31 mouse cellular contexts compared by ENCODE assay signal in the genomic region with DNA sequence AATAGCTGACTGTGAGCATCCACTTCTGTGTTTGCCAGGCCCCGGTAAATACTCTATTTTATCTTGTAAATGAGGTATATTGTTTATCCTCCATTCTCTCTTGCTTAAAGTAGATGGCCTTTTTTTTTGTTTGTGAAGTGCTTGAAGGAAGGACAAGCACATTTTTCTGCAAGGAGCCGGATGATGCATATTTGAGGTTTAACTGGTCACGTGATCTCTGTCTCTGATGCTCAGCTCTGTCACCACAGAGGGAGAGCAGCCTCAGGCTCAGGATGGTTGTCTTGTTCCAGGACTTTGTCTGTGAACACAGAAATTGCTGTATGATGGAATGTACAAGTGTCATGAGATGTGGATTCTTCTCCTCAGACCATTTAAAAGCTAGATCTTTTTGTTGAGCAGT. TPM values are rescaled to one million over a fixed set of nuclear protein-coding genes. Genes with fewer than 3 reads are reported as not detected.
DNase-seq lines count a peak whose midpoint lies in the region; ATAC-seq and TF ChIP-seq lines count a peak whose summit lies in the region.
"Had no signal": no experiment of that assay in that cellular context is flagged by ENCODE, and none has a peak within 500 bp of the region (broad histone marks: within the 10 kb centered on the region; RNA-seq: fewer than 3 reads in every experiment).

No protein-coding gene starts in this region.

- no peak for TF ChIP-seq CTCF in Patski (IDR thresholded peaks at IDR 0.05)

- DNase-seq in heart, adult 11 months = peak; percentile 61
- no peak for DNase-seq in heart, adult 18-20 months
- DNase-seq in midbrain, embryonic 14.5 days = peak; percentile 24
- DNase-seq in Patski (ENCODE audit: low read depth, low spot score) = no peak
- no peak for DNase-seq in left cerebral cortex, adult 18-20 months (ENCODE audit: low spot score in 2 of 2)
- no peak for DNase-seq in gastrocnemius, adult 18-20 months (ENCODE audit: low spot score)
- DNase-seq: adrenal gland, postnatal 14 days; cerebellum, adult 11 months; cerebellum, adult 9-10 months; gastrocnemius, postnatal 14 days; heart, postnatal 10 days; kidney, adult 18-20 months; kidney, postnatal 4 days; liver; lung, embryonic 14.5 days; lung, postnatal 14 days; right cerebral cortex, postnatal 14 days; thymus, adult 18-20 months; thymus, postnatal 25 days had no signal

- no peak overlapping the region for H3K4me2 ChIP-seq in midbrain, embryonic 14.5 days (ENCODE audit: low read length)
- H3K4me2 ChIP-seq in midbrain, embryonic 16.5 days (ENCODE audit: low read length) = no peak overlapping the region
- H3K4me2 ChIP-seq: forebrain, embryonic 13.5 days; heart, embryonic 13.5 days; hindbrain, embryonic 14.5 days; kidney, embryonic 15.5 days; lung, embryonic 14.5 days had no signal

- no peak for ATAC-seq in midbrain, embryonic 14.5 days (ENCODE audit: low FRiP score, low TSS enrichment)
- no peak for ATAC-seq in midbrain, embryonic 16.5 days
- ATAC-seq in Patski = peak; percentile 20
- ATAC-seq: forebrain, embryonic 13.5 days had no signal

- H3K4me3 ChIP-seq in midbrain, embryonic 14.5 days (replicated peaks; ENCODE audit: low read depth, low read length) = no peak overlapping the region
- H3K4me3 ChIP-seq in midbrain, embryonic 16.5 days (ENCODE audit: low read depth, low read length) = no peak overlapping the region
- H3K4me3 ChIP-seq: forebrain, embryonic 13.5 days; heart, embryonic 13.5 days; kidney, embryonic 15.5 days had no signal

- POLR2A ChIA-PET in Patski (lab: Charles Lee) = no interaction called here

- no peaks in the 10 kb centered on the region for H3K9me3 ChIP-seq in midbrain, embryonic 14.5 days (ENCODE audit: control insufficient read depth, low read length)
- no peaks in the 10 kb centered on the region for H3K9me3 ChIP-seq in midbrain, embryonic 16.5 days (replicated peaks; ENCODE audit: control insufficient read depth, low read length, poor library complexity, severe bottlenecking)
- H3K9me3 ChIP-seq: forebrain, embryonic 13.5 days; heart, embryonic 13.5 days; kidney, embryonic 15.5 days had no signal

- CTCF ChIA-PET in Patski (lab: Charles Lee) = interaction anchor here (0.7 to 1.4 kb wide), 3 partner anchors 9 to 153 kb away, joined by 3 to 4 read pairs (median 3); no protein-coding TSS in a partner anchor

- no peaks in the 10 kb centered on the region for H3K27me3 ChIP-seq in midbrain, embryonic 14.5 days (ENCODE audit: control insufficient read depth, insufficient read depth, low read length)
- no peaks in the 10 kb centered on the region for H3K27me3 ChIP-seq in midbrain, embryonic 16.5 days (ENCODE audit: control insufficient read depth, insufficient read depth, low read depth, low read length)
- no peaks in the 10 kb centered on the region for H3K27me3 ChIP-seq in Patski
- H3K27me3 ChIP-seq: forebrain, embryonic 13.5 days; heart, embryonic 13.5 days; kidney, embryonic 15.5 days had no signal

- no peaks in the 10 kb centered on the region for H3K36me3 ChIP-seq in midbrain, embryonic 14.5 days (ENCODE audit: control insufficient read depth, insufficient read depth, low read length)
- H3K36me3 ChIP-seq in midbrain, embryonic 16.5 days (ENCODE audit: control insufficient read depth, insufficient read depth, low read length) = no peaks in the 10 kb centered on the region
- H3K36me3 ChIP-seq: heart, embryonic 13.5 days; kidney, embryonic 15.5 days had no signal

- 63% methylated on average over 3 of the region's 3 CpGs for WGBS in midbrain, embryonic 14.5 days
- 56% methylated on average over 3 of the region's 3 CpGs for WGBS in midbrain, embryonic 16.5 days

- in situ Hi-C loops in Patski (cut with MboI; ENCODE audit: low pct_unique_long_range_greater_than_20kb) = no loop called here

- no peak overlapping the region for H3K9ac ChIP-seq in midbrain, embryonic 14.5 days (replicated peaks; ENCODE audit: low read length)
- H3K9ac ChIP-seq in midbrain, embryonic 16.5 days (ENCODE audit: low read depth, low read length) = no peak overlapping the region
- H3K9ac ChIP-seq: forebrain, embryonic 13.5 days; heart, embryonic 13.5 days; hindbrain, embryonic 14.5 days; kidney, embryonic 15.5 days; liver, embryonic 14.5 days; lung, embryonic 14.5 days had no signal

- peaks cover 5% of the 10 kb centered on the region for H3K4me1 ChIP-seq in midbrain, embryonic 14.5 days (ENCODE audit: control insufficient read depth, insufficient read depth, low read length)
- H3K4me1 ChIP-seq in midbrain, embryonic 16.5 days (ENCODE audit: control insufficient read depth, insufficient read depth, low read length) = peaks cover 4% of the 10 kb centered on the region

- H3K27ac ChIP-seq in midbrain, embryonic 14.5 days (replicated peaks; ENCODE audit: low read depth, low read length) = no peak overlapping the region
- no peak overlapping the region for H3K27ac ChIP-seq in midbrain, embryonic 16.5 days (ENCODE audit: low read length)
- H3K27ac ChIP-seq: forebrain, embryonic 13.5 days; heart, embryonic 13.5 days; hindbrain, embryonic 14.5 days; kidney, embryonic 15.5 days; liver, embryonic 14.5 days had no signal

RNA-seq across cellular contexts. Expression of a gene that starts 28.4 kb away (rescaled TPM):
- total RNA-seq in heart, adult 18-20 months (2021) = under 1 TPM in 1 of 2 experiments, not detected in 1; 0.85 TPM
- not detected in 2 replicates for polyA plus RNA-seq in midbrain, embryonic 14.5 days (2014; fragmentation: Nextera tagmentation; extraction: Ambion mirVana)
- 0.41 and 3.2 TPM in 2 replicates for polyA plus RNA-seq in midbrain, embryonic 16.5 days (2015; fragmentation: Nextera tagmentation; extraction: Ambion mirVana)
- 0.12 TPM for polyA plus RNA-seq in Patski (2021)
- total RNA-seq in left cerebral cortex, adult 18-20 months (2021) = under 1 TPM in 1 of 2 experiments, not detected in 1; 0.72 TPM
- not detected for total RNA-seq in gastrocnemius, adult 18-20 months (2021)
- total RNA-seq: adrenal gland, postnatal 14 days; gastrocnemius, postnatal 14 days; granulocyte monocyte progenitor cell, adult 5-6 weeks; heart, postnatal 10 days; hematopoietic stem cell, adult 5-6 weeks had no signal
- polyA plus RNA-seq: forebrain, embryonic 13.5 days; heart, embryonic 13.5 days; hindbrain, embryonic 14.5 days; kidney, embryonic 15.5 days; limb, embryonic 11.5 days; liver, embryonic 14.5 days; lung, embryonic 14.5 days; neural tube, embryonic 14.5 days; small intestine, adult 2 months; stomach, embryonic 14.5 days had no signal

Comparison
In these comparisons a context has a peak if more than half of its experiments do, and no peak if none do; other contexts are left out.
1. DNase-seq: peak in heart, adult 11 months (single experiment) and midbrain, embryonic 14.5 days (single experiment); none in heart, adult 18-20 months (0 of 2), Patski (single experiment), left cerebral cortex, adult 18-20 months (0 of 2) and gastrocnemius, adult 18-20 months (single experiment).